Mouse (Mus musculus): ENCODE measurements around the gene Il27. TPM values are rescaled to one million over a fixed set of nuclear protein-coding genes. Genes with fewer than 3 reads are reported as not detected.

The Il27 gene
- total RNA-seq, 2 experiments from 2014 or later = 0.29 TPM; not detected in 1

DNA sequence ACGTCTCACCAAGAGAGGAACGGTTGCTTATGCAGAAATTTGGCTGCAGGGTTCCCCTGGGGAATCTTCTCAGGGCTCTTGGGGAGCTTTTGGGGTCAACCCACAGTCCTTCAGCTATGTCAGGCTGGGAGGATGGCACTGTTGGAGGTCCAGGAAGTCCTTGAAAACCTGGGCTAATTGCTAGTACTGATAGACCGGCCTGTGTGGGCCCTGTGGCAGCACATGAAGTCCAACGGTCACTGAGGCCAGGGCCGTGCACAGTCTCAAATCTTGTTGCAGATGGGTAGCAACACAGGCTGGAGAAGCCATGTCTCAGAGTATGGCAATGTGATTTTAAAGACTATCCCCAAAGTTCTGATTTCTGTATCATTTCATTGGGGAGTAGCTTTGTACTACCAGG, 13.1 kb upstream of the Il27 start:
- no peak for ATAC-seq (replicated peaks; ENCODE audit: poor library complexity)

GRCm38 (mm10) chr7:126607064-126607463, 12.3 kb upstream of the Il27 start:
- no peak for ATAC-seq (replicated peaks; ENCODE audit: poor library complexity)

- peak; percentile 55 for ATAC-seq (replicated peaks; ENCODE audit: poor library complexity)
Measured at GRCm38 (mm10) chr7:126606611-126607010, 11.9 kb upstream of the Il27 start.

DNA sequence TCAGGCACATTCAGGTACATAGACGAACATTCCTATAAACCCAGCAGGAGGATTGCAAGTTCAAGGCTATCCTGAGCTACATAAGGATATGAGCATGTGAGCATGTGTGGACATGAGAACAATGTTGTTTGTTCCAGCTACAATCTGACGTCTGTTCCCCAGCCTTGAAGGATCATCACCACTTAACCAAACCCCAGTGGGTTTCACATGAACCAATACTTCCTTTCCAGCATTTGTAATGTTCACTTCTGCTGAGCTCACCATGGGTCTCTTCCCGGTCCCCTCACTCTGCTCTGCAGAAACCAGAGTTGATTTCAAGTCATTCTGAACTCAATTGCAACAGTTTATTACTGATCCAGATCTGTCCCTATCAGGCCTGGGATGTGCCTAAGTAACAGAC, 7.9 kb upstream of the Il27 start:
- ATAC-seq (replicated peaks; ENCODE audit: poor library complexity) = peak; percentile 51

- peak; percentile 33; the same call in 1 of the 2 replicates for ATAC-seq (replicated peaks; ENCODE audit: poor library complexity)
Measured at GRCm38 (mm10) chr7:126601896-126602295, 7.2 kb upstream of the Il27 start.

DNA sequence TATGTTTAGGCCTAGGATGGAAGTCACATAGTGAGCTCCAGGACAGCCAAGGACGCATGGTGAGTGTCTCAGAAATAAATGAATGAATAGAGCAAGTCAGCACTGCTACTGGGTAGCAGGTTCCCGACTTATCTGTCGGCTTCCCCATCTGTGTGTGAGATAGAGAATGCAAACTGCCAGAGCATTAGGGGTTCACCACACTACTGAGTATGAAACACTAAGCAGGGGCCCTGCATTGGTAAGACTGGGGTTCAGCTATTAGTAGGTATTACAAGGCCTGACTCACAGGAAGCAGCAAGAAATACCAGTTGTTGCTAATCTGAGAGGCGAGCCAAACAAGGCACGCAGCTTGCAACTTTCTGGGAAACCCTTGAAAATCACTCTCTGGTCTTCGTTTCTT, 4.2 kb upstream of the Il27 start:
- ATAC-seq (replicated peaks; ENCODE audit: poor library complexity) = no peak

- peak; percentile 62 for ATAC-seq (replicated peaks; ENCODE audit: poor library complexity)
Measured at GRCm38 (mm10) chr7:126596414-126596813, 1.7 kb upstream of the Il27 start.

DNA sequence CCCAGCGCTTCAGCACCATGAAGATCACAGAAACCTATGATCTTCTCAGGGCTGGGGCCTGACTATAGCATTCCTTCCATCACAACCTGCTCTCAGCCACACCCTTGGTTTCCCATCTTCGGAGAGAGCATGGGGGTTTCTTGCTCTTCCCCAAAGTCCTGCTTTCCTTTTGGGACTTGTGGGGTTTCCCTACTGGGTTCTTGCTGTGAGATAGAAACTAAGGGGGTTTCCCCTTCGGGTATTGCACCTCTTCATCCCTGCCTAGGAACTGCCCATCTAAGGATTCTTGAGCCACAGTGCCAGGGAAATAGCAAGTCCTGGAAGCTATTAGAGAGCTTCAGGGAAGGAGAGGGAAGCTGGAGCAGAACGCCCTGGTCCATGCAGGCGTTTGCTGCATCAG, 1.1 kb upstream of the Il27 start:
- no peak for ATAC-seq (replicated peaks; ENCODE audit: poor library complexity)

GRCm38 (mm10) chr7:126587779-126588178, 7.0 kb downstream of the Il27 start:
- ATAC-seq (replicated peaks; ENCODE audit: poor library complexity) = no peak

GRCm38 (mm10) chr7:126586839-126587238, 7.9 kb downstream of the Il27 start:
- ATAC-seq (replicated peaks; ENCODE audit: poor library complexity) = no peak

- ATAC-seq (replicated peaks; ENCODE audit: poor library complexity) = no peak
Measured at GRCm38 (mm10) chr7:126585717-126586116, 9.0 kb downstream of the Il27 start, which contains the start of gene Cln3. TSS of gene Cln3 (minus strand) at chr7:126585817.

- peak; percentile 57 for ATAC-seq (replicated peaks; ENCODE audit: poor library complexity)
Measured at GRCm38 (mm10) chr7:126584506-126584977, 10.2 kb downstream of the Il27 start, which contains the start of gene Apobr. TSS of gene Apobr (plus strand) at chr7:126584942.

GRCm38 (mm10) chr7:126583761-126584160, 11.0 kb downstream of the Il27 start:
- ATAC-seq (replicated peaks; ENCODE audit: poor library complexity) = no peak

DNA sequence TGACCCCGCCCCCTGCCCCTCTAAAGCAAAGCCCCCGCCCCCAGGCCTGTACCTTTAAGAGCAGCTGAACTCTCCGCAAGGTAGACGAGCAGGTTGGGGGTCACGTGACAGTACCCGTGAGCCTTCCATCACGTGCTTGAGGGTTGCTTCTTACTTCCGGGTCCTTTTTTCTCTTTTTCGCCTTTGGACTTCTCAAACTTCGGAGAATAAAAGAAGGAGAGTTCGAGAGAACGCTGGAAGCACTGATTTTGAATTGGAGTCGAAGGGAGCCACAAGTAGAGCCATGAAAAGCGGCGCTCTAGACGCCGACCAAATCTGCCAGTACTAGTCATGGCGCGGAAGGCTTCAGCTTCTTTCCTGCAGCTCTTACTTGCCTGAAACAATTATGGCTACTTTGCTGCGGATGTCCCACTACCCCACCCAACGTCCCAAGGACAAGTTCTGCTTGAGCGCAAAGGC, 11.5 kb downstream of the Il27 start:
- ATAC-seq (replicated peaks; ENCODE audit: poor library complexity) = peak; percentile 62

- no peak for ATAC-seq (replicated peaks; ENCODE audit: poor library complexity)
Measured at GRCm38 (mm10) chr7:126582759-126583158, 12.0 kb downstream of the Il27 start.

GRCm38 (mm10) chr7:126581661-126582060, 13.1 kb downstream of the Il27 start:
- ATAC-seq (replicated peaks; ENCODE audit: poor library complexity) = no peak

GRCm38 (mm10) chr7:126579172-126579571, 15.6 kb downstream of the Il27 start:
- 0 out of 2 replicates have a peak, but pooled peaks have one; percentile 32 for ATAC-seq (replicated peaks; ENCODE audit: poor library complexity)

- ATAC-seq (replicated peaks; ENCODE audit: poor library complexity) = peak; percentile 88
Measured at GRCm38 (mm10) chr7:126576946-126577345, 17.8 kb downstream of the Il27 start.

- ATAC-seq (replicated peaks; ENCODE audit: poor library complexity) = peak; percentile 95
Measured at GRCm38 (mm10) chr7:126566094-126566765, 28.5 kb downstream of the Il27 start, which contains the start of gene Eif3c. TSS of gene Eif3c (minus strand) at chr7:126566411.

- ATAC-seq (replicated peaks; ENCODE audit: poor library complexity) = peak; percentile 45
Measured at GRCm38 (mm10) chr7:126565693-126566092, 29.0 kb downstream of the Il27 start.

DNA sequence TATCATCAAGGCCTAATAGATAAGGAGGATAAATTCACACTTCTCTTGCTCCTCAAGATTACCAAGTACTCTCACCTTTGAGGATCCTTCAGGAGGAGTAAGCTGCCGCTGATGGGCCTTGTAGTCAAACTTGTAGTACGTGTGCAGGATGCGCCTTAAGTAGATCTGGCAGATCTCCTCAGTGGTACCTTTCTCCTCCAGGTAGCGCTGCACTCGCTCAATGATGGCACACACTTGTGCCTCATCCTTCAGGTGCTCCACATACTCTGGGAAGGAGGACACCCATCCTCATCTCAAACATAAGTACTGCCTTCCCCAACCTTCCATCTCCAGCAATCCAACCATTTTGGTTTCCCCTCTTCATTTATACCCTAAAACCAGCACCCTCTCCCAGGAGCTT, 38.1 kb downstream of the Il27 start:
- ATAC-seq (replicated peaks; ENCODE audit: poor library complexity) = no peak

GRCm38 (mm10) chr7:126554796-126555195, 39.9 kb downstream of the Il27 start:
- ATAC-seq (replicated peaks; ENCODE audit: poor library complexity) = peak; percentile 68

DNA sequence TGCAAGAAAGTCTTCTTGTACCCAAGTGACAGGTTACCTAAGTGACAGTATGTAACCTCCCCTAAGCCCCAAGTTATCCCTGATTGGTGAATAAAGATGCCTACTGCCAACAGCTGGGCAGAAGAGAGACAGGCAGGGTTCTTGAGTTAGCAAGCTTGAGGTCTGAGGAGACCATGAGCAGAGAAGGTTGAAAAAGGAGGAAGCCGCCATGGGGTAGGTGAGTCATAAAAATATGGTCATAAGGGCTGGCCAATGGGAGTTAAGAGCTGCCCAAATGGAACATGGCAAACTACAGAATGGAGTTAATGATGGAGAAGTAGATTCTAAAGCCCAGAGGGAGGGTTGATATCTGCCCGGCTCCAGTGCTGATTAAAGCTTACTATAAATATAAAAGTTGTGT, 49.1 kb downstream of the Il27 start:
- ATAC-seq (replicated peaks; ENCODE audit: poor library complexity) = no peak
